Mouse (Mus musculus) embryo, embryonic 11.5 days (tissue): ENCODE measurements around the gene Actr10.
A peak's percentile ranks its signal among the peaks of the same experiment; 100 is the strongest.

ENCODE experiments used
- DNase-seq: peaks from one replicate; pipeline ENCODE4 v3.0.0-alpha.2; 2012; ENCODE audit warnings: low read depth, low spot score

The Actr10 gene

GRCm38 (mm10) chr12:70967581-70967980 is 29.9 kb downstream of the Actr10 start:
- DNase-seq, result no peak

GRCm38 (mm10) chr12:70968141-70968790 is 30.6 kb downstream of the Actr10 start:
- peak; percentile 76 for DNase-seq

- DNase-seq, result peak; percentile 80
These were observed 31.2 kb downstream of the Actr10 start for GRCm38 (mm10) chr12:70968791-70969307.

GRCm38 (mm10) chr12:70969485-70970184 is 32.0 kb downstream of the Actr10 start:
- DNase-seq, result peak; percentile 52

DNA sequence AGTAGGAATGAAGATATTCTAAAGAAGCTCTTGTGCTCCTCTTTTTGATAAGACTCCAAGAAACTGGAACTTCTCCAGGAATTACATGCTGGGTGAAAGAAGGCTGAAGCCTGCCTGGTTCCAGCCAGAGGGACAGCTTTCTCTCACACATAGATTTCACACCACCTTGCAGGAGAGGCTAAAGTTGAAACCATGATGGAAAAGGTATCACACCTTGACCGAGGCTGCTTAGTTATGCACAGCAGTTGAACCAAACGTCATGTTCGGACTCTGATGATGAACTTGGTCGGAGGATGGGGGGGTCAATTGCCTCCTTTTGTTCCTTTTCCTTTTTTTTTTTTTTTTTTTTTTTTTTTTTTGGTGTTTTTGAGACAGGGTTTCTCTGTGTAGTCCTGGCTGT is 36.2 kb downstream of the Actr10 start:
- DNase-seq, result no peak

DNA sequence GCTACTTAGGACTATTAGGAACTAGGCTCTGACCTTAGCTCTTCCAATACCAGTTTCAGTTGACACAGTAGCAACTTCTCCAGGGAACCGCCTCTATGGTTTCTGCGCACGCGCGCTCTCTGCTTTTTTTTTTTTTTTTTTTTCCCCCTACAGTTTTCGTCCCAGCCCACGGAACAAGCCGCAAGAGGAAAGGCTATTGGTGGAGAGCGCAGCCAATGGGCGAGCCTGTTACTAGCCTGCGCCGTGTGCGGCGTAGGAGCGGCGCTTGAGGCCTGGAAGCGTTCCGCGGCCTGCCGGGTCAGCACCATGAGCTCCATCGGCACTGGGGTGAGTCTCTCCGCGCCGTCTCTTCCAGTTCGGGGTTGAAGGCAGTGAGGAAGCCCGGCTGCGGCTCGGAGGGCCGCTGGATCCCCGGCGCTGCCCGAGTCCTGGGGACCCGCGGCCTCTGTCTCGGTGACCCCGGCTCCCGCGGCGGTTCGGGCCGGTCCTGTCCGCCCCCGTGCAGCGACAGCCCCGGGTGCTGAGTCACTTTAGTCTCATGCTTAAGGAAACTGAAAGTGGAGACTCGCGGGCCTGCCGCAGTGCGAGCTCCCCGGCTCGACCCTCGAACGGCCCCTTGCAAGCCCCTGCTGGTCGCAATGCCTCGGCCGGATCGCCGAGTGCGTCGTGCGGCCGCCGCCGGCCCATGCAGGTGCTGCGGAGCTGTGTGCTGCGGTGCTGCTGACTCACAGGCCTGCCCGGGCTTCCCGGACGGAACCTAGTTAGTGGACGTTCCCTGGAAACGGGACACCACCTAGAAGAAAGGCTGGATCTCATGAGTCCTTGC is 37.0 kb downstream of the Actr10 start, which contains the start of gene Psma3:
Gene Psma3 (plus strand): TSS at position 181 of the 826 bp plus-strand sequence.
- DNase-seq, result peak; percentile 85

- peak; percentile 22 for DNase-seq
These were observed 37.7 kb downstream of the Actr10 start for GRCm38 (mm10) chr12:70975406-70975805.

DNA sequence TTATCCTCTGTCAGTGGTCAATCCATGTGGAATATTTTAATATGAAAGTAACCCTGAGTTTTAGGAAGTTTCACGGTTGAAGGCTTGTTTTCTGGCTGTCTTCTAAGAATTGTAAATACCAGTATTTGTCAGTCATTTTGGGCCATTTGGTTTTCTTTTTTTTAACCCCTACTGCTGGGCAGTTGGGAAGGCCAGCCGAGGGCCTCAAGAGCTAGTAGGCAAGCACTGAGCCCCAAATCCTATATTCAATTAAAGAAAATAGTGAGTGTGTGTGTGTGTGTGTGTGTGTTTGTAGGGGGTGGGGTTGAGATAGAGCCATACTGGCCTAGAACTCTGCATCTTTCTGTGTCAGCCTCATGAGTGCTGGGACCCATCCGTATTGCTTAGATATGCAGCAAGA is 38.2 kb downstream of the Actr10 start:
- no peak for DNase-seq

- DNase-seq, result no peak
These were observed 40.7 kb downstream of the Actr10 start for GRCm38 (mm10) chr12:70978345-70978744.

DNA sequence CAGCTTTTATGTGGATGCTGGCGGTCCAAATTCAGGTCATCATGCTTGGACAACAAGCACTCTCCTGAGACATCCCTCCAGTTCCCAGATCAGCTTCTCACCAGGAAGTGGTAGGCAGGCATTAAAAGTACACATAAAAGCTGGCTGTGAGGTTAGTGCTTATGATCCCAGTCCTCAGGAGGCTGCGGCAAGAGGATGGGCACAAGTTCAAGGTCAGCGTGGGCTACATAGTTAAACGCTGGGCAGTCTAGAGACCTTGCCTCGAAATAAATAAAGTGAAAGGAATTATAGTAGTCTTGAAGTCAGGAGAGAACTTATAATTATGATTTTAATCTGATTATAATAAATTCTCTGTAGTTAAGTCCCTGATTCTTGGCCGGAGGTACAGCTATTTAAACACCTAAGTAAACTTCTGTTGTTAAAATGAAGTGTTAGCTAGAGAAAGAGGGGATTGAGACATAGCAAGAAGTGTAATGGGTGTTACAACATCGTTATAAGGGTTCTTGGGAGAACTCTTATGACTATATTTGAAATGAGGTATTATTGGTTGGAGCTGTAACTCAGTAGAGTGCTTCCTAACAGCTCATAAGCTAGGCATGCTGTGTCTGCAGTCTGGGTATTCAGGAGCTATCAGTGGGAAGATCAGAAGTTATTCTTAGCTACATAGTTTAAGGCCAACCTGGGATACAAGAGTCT is 47.3 kb downstream of the Actr10 start:
- DNase-seq, result no peak

DNA sequence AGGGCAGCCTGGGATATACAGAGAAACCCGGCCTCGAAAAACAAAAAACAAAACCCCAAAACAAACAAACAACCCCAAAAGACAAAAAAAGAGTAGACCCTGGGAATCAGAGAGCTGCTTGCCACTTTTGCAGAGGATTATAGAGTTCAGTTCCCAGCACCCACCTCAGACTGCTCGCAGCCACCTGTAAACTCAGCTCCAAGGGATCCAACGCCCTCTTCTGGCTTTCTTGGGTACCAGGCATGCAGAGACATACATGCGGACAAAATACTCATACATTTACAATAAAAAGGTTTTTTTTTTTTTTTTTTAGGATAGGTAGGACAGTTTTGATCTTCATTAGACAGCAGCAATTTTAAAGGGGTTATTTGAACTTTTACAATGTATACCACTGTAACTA is 59.6 kb downstream of the Actr10 start:
- DNase-seq, result no peak

DNA sequence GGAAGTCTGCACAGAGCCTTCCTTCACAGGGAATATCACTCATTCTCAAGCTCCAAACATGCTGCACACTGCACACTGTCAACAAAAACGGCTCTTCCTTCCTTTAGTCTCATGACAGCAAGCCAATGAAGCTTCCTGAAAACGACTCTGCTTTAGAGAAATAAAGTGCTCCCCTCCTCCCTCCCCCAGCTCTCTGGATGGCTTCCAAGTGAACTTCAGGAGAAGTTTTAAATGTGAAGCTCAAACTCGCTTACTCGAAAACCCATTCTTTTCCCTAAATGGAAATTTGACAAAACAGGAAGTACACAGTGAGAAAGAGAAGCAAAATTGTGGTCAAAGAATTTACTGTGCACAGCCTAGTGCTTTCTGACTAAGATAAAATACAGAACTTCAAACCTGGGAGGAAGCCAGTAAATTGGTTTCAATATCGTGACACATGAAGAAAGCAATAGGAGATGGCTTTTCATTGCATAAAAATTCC is 61.8 kb downstream of the Actr10 start:
- no peak for DNase-seq

- no peak for DNase-seq
These were observed 62.7 kb downstream of the Actr10 start for GRCm38 (mm10) chr12:71000344-71000743.

DNA sequence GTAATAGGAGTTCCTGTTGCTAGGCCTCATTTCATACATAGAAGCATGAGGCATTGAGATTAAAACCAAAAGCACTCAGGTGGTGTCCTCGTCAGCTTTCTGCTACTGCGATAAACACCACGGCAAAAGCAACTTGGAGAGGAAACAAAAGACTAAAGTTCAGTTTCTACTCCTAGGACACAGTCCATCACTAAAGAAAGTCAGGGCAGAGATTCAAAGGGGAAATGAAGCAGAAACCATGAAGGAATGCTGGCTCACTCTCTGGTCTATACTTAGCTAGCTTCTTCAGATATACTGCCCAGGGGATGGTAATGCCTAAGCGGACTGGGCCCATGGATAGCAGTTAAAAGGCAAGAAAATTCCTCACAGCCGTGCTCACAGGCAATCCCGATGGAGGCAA is 63.8 kb downstream of the Actr10 start:
- no peak for DNase-seq

DNA sequence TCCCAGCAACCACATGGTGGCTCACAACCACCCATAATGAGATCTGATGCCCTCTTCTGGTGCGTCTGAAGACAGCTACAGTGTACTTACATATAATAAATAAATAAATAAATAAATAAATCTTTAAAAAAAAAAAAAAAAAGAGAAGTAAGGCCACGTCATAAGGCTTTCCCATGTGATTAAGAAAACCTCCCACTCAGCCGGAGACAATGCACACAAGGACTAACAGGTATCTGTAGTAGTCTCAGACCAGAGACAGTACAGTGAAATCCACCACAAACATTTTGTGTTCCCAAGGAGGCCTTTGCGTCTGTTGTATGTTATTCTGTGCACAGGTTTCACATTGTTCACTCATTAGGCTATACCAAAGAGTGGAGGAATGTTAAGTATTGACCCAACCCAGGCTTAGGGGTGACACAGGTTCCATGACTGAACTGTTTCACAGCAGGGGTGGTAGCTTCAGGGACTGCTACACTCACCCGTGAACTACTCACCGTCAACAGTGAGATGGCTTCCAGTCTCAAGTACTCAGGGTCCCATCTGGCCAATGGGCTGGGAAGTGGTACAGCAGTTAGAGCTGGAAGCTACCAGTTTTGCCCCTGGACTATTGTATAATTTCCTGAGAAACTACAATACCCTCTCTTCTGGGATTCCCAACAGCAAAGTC is 66.2 kb downstream of the Actr10 start:
- no peak for DNase-seq

DNA sequence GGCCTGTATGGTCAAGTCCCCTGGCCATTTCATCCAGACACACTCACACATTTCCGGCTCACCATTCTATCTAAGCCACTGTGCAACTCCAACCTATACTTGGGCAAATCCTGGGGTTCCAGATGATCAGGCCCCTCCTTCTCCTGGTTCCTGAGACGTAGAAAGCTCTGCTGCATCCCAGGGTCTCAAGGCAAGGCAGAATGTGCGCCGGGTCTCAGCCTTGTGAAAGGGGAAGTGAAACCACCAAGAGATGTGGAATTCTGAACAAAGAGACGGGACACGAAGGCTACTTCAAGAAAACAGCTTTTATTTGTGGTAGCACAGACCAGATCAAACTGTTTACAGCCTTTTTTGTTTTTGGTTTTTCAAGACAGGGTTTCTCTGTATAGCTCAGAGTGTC is 68.5 kb downstream of the Actr10 start:
- DNase-seq, result no peak

DNA sequence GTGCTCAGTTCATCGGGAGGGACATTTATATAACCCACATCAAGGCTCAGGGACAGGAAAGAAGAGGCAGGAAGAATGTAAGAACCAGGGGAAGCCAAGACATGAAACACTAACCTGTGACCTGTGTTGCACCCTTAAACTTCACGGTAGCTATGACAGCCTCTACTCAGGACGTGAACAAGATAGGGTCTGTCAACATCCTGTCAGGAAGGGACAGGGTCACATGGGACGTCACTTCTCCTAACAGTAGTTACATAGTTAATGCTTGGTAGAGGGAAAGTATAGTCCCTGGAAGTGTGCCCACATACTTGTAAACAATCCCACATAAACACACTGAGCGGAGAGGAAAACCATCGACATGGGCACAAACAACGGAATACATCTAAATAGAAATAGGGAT is 69.2 kb downstream of the Actr10 start:
- no peak for DNase-seq

DNA sequence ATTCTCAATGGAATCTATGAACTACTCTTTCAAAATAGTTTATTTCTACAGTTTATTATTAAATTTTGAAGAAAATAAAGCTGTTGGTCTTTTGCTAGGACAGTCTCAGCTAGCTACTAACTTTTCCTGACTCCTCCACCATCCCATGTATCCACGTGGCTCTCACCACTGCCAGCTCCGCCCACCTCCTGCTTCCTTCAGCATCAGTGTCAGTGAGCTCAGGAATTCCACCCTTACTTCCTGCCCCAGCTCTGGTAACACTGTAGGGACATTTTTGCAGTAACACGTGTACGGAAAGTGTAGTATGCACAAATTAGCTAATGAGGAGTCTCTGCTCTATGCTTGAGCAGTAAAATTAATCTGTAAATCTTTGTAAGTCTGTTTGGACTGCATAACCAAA is 72.1 kb downstream of the Actr10 start:
- DNase-seq, result no peak
